Mouse (Mus musculus) B cell, adult 62 days (primary cell): Measurements from ENCODE around the gene Cacng8. TPM values are rescaled to one million over a fixed set of nuclear protein-coding genes. Genes with fewer than 3 reads are reported as not detected.

Experiments
- total RNA-seq: library from RNA; stranded (reverse); gene quantifications from 4 replicates; pipeline ENCODE4 v1.2.4, GENCODE M21; 2023

Cacng8 gene
- not detected in 4 replicates for total RNA-seq

DNA sequence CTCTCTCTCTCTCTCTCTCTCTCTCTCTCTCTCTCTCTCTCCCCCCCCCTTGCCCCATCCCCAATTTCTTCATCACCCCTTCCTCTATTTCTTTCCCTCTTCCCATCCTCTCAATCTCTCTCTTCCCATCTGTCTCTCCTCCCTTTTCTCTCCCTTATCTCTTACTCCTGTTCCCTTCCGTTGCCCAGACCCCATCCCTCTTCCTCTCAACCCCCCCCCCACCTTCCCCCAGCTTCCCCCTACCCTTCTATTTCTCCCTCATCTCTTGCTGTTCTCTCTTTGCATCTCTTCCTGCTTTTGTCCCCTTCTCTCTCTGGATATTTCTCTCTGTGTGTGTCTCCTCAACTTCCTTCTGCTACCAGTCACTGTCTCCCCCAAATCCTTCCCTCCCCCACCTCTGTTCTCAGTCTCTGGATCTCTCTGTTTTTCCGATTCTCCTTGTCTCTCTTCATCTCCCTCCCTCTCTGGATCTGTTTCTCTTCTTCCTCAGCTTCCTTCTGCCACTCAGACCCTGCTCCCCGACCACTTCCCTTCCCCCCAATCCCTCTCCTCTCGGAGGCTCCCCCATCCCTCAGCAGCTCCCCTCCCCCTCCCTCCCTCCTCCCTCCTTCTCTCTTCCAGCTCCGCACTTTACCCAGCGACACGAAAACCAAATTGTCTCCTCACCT is at the start of gene Cacng8:
TSS of gene Cacng8 (plus strand) at position 271 of the 668 bp plus-strand sequence.

DNA sequence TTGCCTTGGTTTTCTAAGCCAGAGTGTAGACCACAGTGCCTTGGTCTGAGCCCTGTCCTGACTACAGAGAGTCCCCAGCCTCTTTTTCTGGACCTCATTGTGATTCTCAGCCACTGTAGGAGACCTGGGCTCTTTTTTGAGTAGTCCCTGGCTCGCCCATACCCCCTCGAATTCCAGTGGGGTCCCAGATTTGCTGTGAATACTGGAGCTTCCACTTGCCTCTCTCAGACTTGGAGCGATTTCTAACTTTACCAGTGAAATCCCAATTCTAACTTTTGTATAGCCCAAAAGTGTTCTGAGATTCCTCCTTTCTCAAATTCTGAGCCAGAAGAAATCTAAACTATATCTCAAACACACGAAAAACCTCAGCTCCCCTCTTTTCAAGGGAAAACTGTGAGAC is 33.4 kb downstream of the Cacng8 start, which contains the start of gene Cacng6:
TSS of gene Cacng6 (plus strand) at position 301 of the 400 bp plus-strand sequence.

Other genes with a start within 250 kb of the Cacng8 start
- gene AU018091, start 221.5 kb upstream of the Cacng8 start, total RNA-seq, result not detected in 4 replicates
- not detected in 4 replicates for gene Nlrp12, start 140.9 kb upstream of the Cacng8 start, total RNA-seq
- 85.6 to 100 TPM (median 89.8 TPM) in 4 replicates for gene Myadm, start 101.6 kb upstream of the Cacng8 start, total RNA-seq
- 9.6 to 16.6 TPM (median 12.3 TPM) in 4 replicates for gene Prkcg, start 101.5 kb upstream of the Cacng8 start, total RNA-seq
- not detected in 4 replicates for gene Cacng7, start 57.7 kb upstream of the Cacng8 start, total RNA-seq
- not detected in 4 replicates for gene Cacng6, start 33.5 kb downstream of the Cacng8 start, total RNA-seq
- gene Tarm1, start 111.9 kb downstream of the Cacng8 start, total RNA-seq, result not detected in 4 replicates
- gene Oscar, start 225.5 kb downstream of the Cacng8 start, total RNA-seq, result not detected in 4 replicates
- 289 to 309 TPM (median 297 TPM) in 4 replicates for gene Ndufa3, start 226.7 kb downstream of the Cacng8 start, total RNA-seq
- gene Tfpt, start 239.2 kb downstream of the Cacng8 start, total RNA-seq, result 15.3 to 24.5 TPM (median 22.4 TPM) in 4 replicates
- 66.4 to 73.4 TPM (median 68.2 TPM) in 4 replicates for gene Prpf31, start 239.3 kb downstream of the Cacng8 start, total RNA-seq